Mouse (Mus musculus) CH12.LX (cell line): ENCODE results near the gene Krt9. TPM values are rescaled to one million over a fixed set of nuclear protein-coding genes. Genes with fewer than 3 reads are reported as not detected.

Experiments used
- DNase-seq: peaks from one replicate; pipeline ENCODE4 v3.0.0-alpha.2; 2013; ENCODE audit errors: extremely low read depth
- H3K27ac ChIP-seq: 2 replicates; pipeline ENCODE4 v1.5.1; 2012; ENCODE audit warnings: low read depth, mild to moderate bottlenecking, control low read depth, moderate library complexity; ENCODE audit not compliant: insufficient read depth
- H3K27me3 ChIP-seq: replicated peaks from 2 replicates; pipeline ENCODE3; 2012; ENCODE audit warnings: inconsistent platforms
- H3K36me3 ChIP-seq, 2 experiments: replicated peaks in 1 of 2; 2 replicates each; pipeline versions ENCODE3 to v1.6.1; 2012; ENCODE audit warnings: inconsistent platforms in 1 of 2, low read length in 1 of 2, mild to moderate bottlenecking in 1 of 2, mixed read lengths in 1 of 2, moderate library complexity in 1 of 2; ENCODE audit not compliant: control insufficient read depth in 1 of 2, insufficient read depth in 1 of 2
- H3K4me1 ChIP-seq, 2 experiments: 2 replicates each; pipeline ENCODE4 v1.6.1; 2012; ENCODE audit warnings: inconsistent platforms in 1 of 2, moderate library complexity in 1 of 2; ENCODE audit not compliant: insufficient read depth in 2 of 2, control insufficient read depth in 1 of 2
- H3K4me2 ChIP-seq: 2 replicates; pipeline ENCODE4 v1.6.1; 2012; ENCODE audit warnings: low read depth, mild to moderate bottlenecking, control low read depth; ENCODE audit not compliant: poor library complexity, insufficient read depth, severe bottlenecking
- H3K4me3 ChIP-seq, 3 experiments: fragments of 150-350 bp in 1 of 3; sonication (generic) in 1 of 3; replicated peaks in 1 of 3; 2 replicates each; pipeline versions ENCODE3 to v1.5.1; 2011 to 2012; ENCODE audit warnings: low read depth in 2 of 3, low read length in 2 of 3, mild to moderate bottlenecking in 2 of 3, moderate library complexity in 2 of 3, control low read depth in 1 of 3, improper control_type of control experiment in 1 of 3, inconsistent platforms in 1 of 3, mixed read lengths in 1 of 3; ENCODE audit not compliant: poor library complexity in 1 of 3
- H3K79me2 ChIP-seq: replicated peaks from 2 replicates; pipeline ENCODE4 v1.6.1; 2012; ENCODE audit warnings: mild to moderate bottlenecking, moderate library complexity; ENCODE audit not compliant: control insufficient read depth, poor library complexity, insufficient read depth, severe bottlenecking; ENCODE audit errors: extremely low read depth
- H3K9ac ChIP-seq: 2 replicates; pipeline ENCODE4 v1.6.1; 2012; ENCODE audit warnings: low read depth, mild to moderate bottlenecking, control low read depth, moderate library complexity; ENCODE audit not compliant: insufficient read depth
- H3K9me3 ChIP-seq: replicated peaks from 2 replicates; pipeline ENCODE3; 2012; ENCODE audit warnings: low read length, inconsistent platforms, mixed read lengths
- CTCF ChIP-seq, 2 experiments: IDR thresholded peaks in 1 of 2; conservative IDR thresholded peaks in 1 of 2; 2 replicates each; pipeline ENCODE4 v1.5.1; 2011 to 2012; ENCODE audit warnings: low read depth in 2 of 2, low read length in 2 of 2, improper control_type of control experiment in 1 of 2, inconsistent platforms in 1 of 2, mild to moderate bottlenecking in 1 of 2, moderate library complexity in 1 of 2
- E2F4 ChIP-seq: IDR thresholded peaks from 2 replicates; pipeline ENCODE4 v1.6.1; 2011; ENCODE audit warnings: low read depth, low read length, improper control_type of control experiment; ENCODE audit not compliant: insufficient replicate concordance
- EP300 ChIP-seq: IDR thresholded peaks from 2 replicates; pipeline ENCODE4 v1.6.1; 2011; ENCODE audit warnings: low read length, improper control_type of control experiment
- ETS1 ChIP-seq: conservative IDR thresholded peaks from 2 replicates; pipeline ENCODE4 v1.6.1; 2012; ENCODE audit warnings: low read depth, mild to moderate bottlenecking, inconsistent platforms, low read length, improper control_type of control experiment, moderate library complexity
- GABPA ChIP-seq: IDR thresholded peaks from 2 replicates; pipeline ENCODE4 v1.6.1; 2012; ENCODE audit warnings: low read depth, low read length, improper control_type of control experiment, inconsistent platforms; ENCODE audit not compliant: insufficient replicate concordance
- HCFC1 ChIP-seq: IDR thresholded peaks from 2 replicates; pipeline ENCODE4 v1.6.1; 2012; ENCODE audit warnings: low read depth, mild to moderate bottlenecking, inconsistent platforms, low read length, improper control_type of control experiment
- JUN ChIP-seq: IDR thresholded peaks from 2 replicates; pipeline ENCODE4 v1.6.1; 2011; ENCODE audit warnings: low read depth, mild to moderate bottlenecking, low read length, improper control_type of control experiment, moderate library complexity; ENCODE audit not compliant: insufficient read depth
- MAFK ChIP-seq: IDR thresholded peaks from 2 replicates; pipeline ENCODE4 v1.6.1; 2011; ENCODE audit warnings: low read length, improper control_type of control experiment; ENCODE audit not compliant: insufficient replicate concordance
- MAX ChIP-seq: IDR thresholded peaks from 2 replicates; pipeline ENCODE4 v1.6.1; 2011; ENCODE audit warnings: low read length, improper control_type of control experiment
- MEF2A ChIP-seq: IDR thresholded peaks from 2 replicates; pipeline ENCODE4 v1.6.1; 2014; ENCODE audit warnings: low read depth, mild to moderate bottlenecking, inconsistent platforms, low read length, improper control_type of control experiment, borderline replicate concordance
- MYC ChIP-seq: IDR thresholded peaks from 2 replicates; pipeline ENCODE4 v1.6.1; 2011; ENCODE audit warnings: low read depth, mild to moderate bottlenecking, improper control_type of control experiment, low read length
- NELFE ChIP-seq: IDR thresholded peaks from 2 replicates; pipeline ENCODE4 v1.6.1; 2011; ENCODE audit warnings: low read depth, low read length, improper control_type of control experiment
- PAX5 ChIP-seq: IDR thresholded peaks from 2 replicates; pipeline ENCODE4 v1.6.1; 2012; ENCODE audit warnings: low read length, inconsistent platforms, mixed read lengths
- POLR2AphosphoS2 ChIP-seq: IDR thresholded peaks from 2 replicates; pipeline ENCODE4 v1.6.1; 2011; ENCODE audit warnings: low read depth, low read length, improper control_type of control experiment
- SIN3A ChIP-seq: IDR thresholded peaks from 2 replicates; pipeline ENCODE4 v1.6.1; 2012; ENCODE audit warnings: low read length, improper control_type of control experiment, inconsistent platforms
- TBP ChIP-seq: conservative IDR thresholded peaks from 2 replicates; pipeline ENCODE4 v1.6.1; 2011; ENCODE audit warnings: low read depth, low read length, improper control_type of control experiment
- TCF12 ChIP-seq: IDR thresholded peaks from 2 replicates; pipeline ENCODE4 v1.6.1; 2014; ENCODE audit warnings: low read depth, mild to moderate bottlenecking, inconsistent platforms, low read length, improper control_type of control experiment
- UBTF ChIP-seq: IDR thresholded peaks from 2 replicates; pipeline ENCODE4 v1.6.1; 2012; ENCODE audit warnings: low read depth, mild to moderate bottlenecking, inconsistent platforms, low read length, improper control_type of control experiment, moderate library complexity
- USF1 ChIP-seq: IDR thresholded peaks from 2 replicates; pipeline ENCODE4 v1.6.1; 2014; ENCODE audit warnings: low read depth, mild to moderate bottlenecking, inconsistent platforms, low read length, improper control_type of control experiment
- ZKSCAN1 ChIP-seq: IDR thresholded peaks from 2 replicates; pipeline ENCODE4 v1.6.1; 2012; ENCODE audit warnings: low read depth, inconsistent platforms, low read length, improper control_type of control experiment, borderline replicate concordance
- dilution Hi-C: fragments of 300-500 bp; cut with MboI; formaldehyde crosslinking; loops from 2 replicates; pipeline ENCODE4 v1.14.3; 2020; ENCODE audit warnings: low sequenced_read_pairs; ENCODE audit not compliant: extremely low pct_unique_long_range_greater_than_20kb, extremely low pct_ligation_motif_present
- in situ Hi-C: fragments of 300-500 bp; cut with MboI; formaldehyde crosslinking; loops from 3 replicates; pipeline ENCODE4 v1.14.3; 2019; ENCODE audit warnings: low sequenced_read_pairs, low pct_ligation_motif_present, low pct_unique_long_range_greater_than_20kb, mixed read lengths
- polyA plus RNA-seq: library from polyadenylated mRNA; unstranded; fragments of >175 nt; gene quantifications from 2 replicates; pipeline ENCODE4 v1.2.1, GENCODE M21; 2012; ENCODE audit warnings: low read depth; ENCODE audit not compliant: insufficient read length
- total RNA-seq, 2 experiments: library from RNA; depleted of rRNA; stranded (reverse); fragments of 300-350 nt in 1 of 2; fragments of >200 nt in 1 of 2; gene quantifications; 2 replicates each; pipeline ENCODE4 v1.2.3; 2012 to 2014

Gene Krt9
- total and polyA plus RNA-seq, 3 experiments, result not detected

DNA sequence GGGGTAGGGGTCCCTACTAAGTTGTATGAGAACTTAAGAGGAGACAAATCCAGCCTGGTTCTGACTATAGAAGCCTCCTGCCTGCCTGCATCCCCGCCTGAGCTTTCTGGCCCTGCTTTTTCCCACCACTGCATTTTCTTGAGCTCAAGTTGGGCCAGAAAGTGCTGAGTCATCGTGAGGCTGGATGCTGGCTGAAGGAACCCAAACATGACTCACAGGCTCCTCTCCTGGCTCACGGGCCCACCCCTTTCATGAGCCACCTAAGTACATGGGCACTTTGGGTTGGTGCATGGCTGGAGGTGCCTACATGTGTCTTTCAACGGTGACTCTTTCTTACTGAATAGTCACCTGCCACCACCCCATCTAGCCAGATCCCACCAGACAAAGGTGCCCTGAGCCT is 5.6 kb upstream of the Krt9 start:
- peaks cover 43% of the 10 kb centered on the region for H3K27me3 ChIP-seq
- no peak overlapping the region for H3K9ac ChIP-seq
- TF ChIP-seq CTCF (conservative IDR thresholded peaks at IDR 0.05 in 1 of 2, IDR thresholded peaks at IDR 0.05 in 1 of 2; ENCODE audit: low read depth in 2 of 2, low read length in 2 of 2) (no peak), MAFK (peak; percentile 56)
- no peaks in the 10 kb centered on the region for H3K9me3 ChIP-seq
- in situ Hi-C loops, result no loop called here
- dilution Hi-C loops, result no loop called here
- H3K79me2 ChIP-seq, result no peaks in the 10 kb centered on the region
- no peaks in the 10 kb centered on the region for H3K36me3 ChIP-seq
- DNase-seq, result no peak
- no peak overlapping the region for H3K27ac ChIP-seq
- H3K4me3 ChIP-seq, result no peak overlapping the region
- no peak overlapping the region for H3K4me2 ChIP-seq
- peaks cover 0 to 7% of the 10 kb centered on the region in 2 experiments; a peak in 2 of 4 replicates for H3K4me1 ChIP-seq

DNA sequence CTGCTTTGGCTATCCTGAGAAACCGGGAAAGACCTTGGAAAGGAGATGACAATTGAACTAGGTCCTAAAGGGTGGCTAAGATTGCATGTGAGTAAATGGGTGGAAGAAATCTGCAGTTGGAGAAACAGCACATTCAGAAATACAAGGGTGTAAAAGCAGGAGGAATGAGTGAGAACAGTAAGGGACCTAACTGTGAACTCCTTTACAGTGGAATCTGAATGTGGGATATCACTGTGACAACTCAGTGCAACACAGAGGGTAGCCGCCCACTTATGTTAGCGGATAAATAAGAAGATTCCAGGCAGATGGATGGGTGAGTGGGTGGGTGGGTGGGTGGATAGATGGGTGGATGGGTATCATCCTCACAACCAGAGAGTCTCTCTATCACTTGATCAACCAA is 1.2 kb downstream of the Krt9 start:
- TF ChIP-seq GABPA, result no peak
- TF ChIP-seq JUN, result no peak
- no peak for TF ChIP-seq TBP
- TF ChIP-seq MYC, result no peak
- TF ChIP-seq HCFC1, result no peak
- no peak for TF ChIP-seq POLR2AphosphoS2
- TF ChIP-seq MAX, result no peak
- no peak for TF ChIP-seq MEF2A
- no peak for TF ChIP-seq PAX5
- TF ChIP-seq USF1, result no peak
- TF ChIP-seq NELFE, result no peak
- no peak for TF ChIP-seq ZKSCAN1
- TF ChIP-seq MAFK, result no peak
- TF ChIP-seq TCF12, result no peak
- no peaks in the 10 kb centered on the region for H3K9me3 ChIP-seq
- no peak overlapping the region for H3K4me3 ChIP-seq
- dilution Hi-C loops, result no loop called here
- no peaks in the 10 kb centered on the region for H3K36me3 ChIP-seq
- in situ Hi-C loops, result no loop called here
- no peaks in the 10 kb centered on the region for H3K79me2 ChIP-seq
- no peak overlapping the region for H3K27ac ChIP-seq
- no peaks in the 10 kb centered on the region for H3K4me1 ChIP-seq
- no peak for DNase-seq
- H3K27me3 ChIP-seq, result peaks cover 66% of the 10 kb centered on the region
- no peak overlapping the region for H3K9ac ChIP-seq
- H3K4me2 ChIP-seq, result no peak overlapping the region

GRCm38 (mm10) chr11:100186736-100187135 is 6.3 kb downstream of the Krt9 start:
- Histone ChIP-seq H3K9me3 (no peaks in the 10 kb centered on the region), H3K4me1 (no peaks in the 10 kb centered on the region), H3K4me2 (no peak overlapping the region), H3K79me2 (no peaks in the 10 kb centered on the region), H3K27me3 (peaks cover 70% of the 10 kb centered on the region), H3K9ac (no peak overlapping the region), H3K27ac (no peak overlapping the region), H3K4me3 (no peak overlapping the region), H3K36me3 (no peaks in the 10 kb centered on the region)
- dilution Hi-C loops (no loop called here), in situ Hi-C loops (no loop called here)
- no peak for TF ChIP-seq NELFE
- TF ChIP-seq GABPA, result no peak
- TF ChIP-seq ZKSCAN1, result no peak
- TF ChIP-seq MYC, result no peak
- TF ChIP-seq ETS1, result no peak
- no peak for TF ChIP-seq EP300
- TF ChIP-seq MAFK, result no peak
- no peak for TF ChIP-seq UBTF
- no peak for TF ChIP-seq SIN3A
- no peak for TF ChIP-seq E2F4
- TF ChIP-seq PAX5, result no peak
- DNase-seq, result no peak
